Mouse (Mus musculus) megakaryocyte, embryonic 14.5 days (primary cell): ENCODE measurements around the gene D230025D16Rik.

Source experiments
- FLI1 ChIP-seq: IDR thresholded peaks from 2 replicates; pipeline ENCODE4 v1.6.1; 2012; ENCODE audit warnings: low read length, inconsistent platforms, mixed read lengths
- GATA1 ChIP-seq: IDR thresholded peaks from 3 replicates; pipeline ENCODE4 v1.6.1; 2012; ENCODE audit warnings: mixed read lengths, low read length, inconsistent platforms, borderline replicate concordance

DNA sequence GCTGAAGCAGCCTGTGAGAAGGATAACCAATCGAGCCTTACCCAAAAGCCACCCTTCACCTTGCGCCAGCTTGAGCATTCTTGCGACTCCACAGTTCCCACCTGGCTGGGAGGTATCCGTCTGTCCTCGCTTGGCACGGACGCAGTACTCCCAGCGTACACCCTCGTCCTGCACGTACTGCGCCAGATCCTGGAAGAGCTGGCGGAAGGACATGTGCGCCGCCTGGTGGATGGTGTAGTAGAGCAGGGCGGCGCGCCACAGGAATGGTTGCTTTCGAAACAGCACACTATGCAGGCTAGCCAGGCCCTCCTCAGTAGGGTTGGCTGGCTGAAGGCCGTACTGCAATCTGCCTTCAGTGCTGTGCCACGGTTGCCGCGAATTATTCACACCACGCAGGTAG, 58.1 kb downstream of the D230025D16Rik start:
- TF ChIP-seq GATA1 (no peak), FLI1 (no peak)
